Mouse (Mus musculus): ENCODE data around the gene Apbb2. TPM values are rescaled to one million over a fixed set of nuclear protein-coding genes. Genes with fewer than 3 reads are reported as not detected.

Gene Apbb2
- polyA plus RNA-seq, 3 experiments from 2014 or later = 0.42 to 0.80 (median 0.55) TPM

DNA sequence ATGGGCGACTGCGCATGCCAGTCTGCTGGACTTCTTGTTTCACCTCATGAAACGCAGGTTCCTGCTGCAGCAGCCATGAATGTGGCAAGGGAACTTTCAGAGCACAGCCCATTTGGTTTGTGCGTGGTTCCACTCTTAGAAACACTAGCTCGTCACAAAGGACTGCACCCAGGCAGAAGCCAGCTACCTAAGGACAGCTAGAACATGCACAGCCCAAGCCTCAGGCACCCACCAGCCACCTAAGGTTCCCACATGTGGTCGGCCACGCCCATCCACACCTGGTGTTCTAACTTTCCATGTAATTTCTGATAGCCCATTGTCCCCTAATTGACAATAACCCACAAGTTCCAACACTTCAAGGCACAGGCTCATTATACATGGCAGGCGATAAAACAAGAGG is 102.3 kb downstream of the Apbb2 start:
- ATAC-seq = no peak

DNA sequence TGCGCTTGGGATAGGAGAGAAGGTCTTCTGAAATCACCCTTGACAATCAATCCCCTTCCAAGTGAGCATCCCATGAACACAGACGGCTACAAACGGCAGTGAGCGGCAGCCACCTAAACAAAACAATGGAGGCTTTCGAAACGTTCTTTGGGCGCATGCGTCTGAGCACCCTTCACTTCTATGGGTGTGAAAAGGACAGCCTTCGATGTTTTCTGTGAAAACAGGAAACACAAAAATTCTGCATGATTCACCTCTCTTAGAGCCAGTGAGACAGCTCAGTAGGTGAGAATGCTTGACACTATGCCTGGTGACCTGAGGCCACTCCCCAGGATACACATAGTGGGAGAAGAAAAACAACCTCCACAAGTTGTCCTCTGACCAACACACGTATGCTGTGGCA is 103.3 kb downstream of the Apbb2 start:
- no peak for ATAC-seq

DNA sequence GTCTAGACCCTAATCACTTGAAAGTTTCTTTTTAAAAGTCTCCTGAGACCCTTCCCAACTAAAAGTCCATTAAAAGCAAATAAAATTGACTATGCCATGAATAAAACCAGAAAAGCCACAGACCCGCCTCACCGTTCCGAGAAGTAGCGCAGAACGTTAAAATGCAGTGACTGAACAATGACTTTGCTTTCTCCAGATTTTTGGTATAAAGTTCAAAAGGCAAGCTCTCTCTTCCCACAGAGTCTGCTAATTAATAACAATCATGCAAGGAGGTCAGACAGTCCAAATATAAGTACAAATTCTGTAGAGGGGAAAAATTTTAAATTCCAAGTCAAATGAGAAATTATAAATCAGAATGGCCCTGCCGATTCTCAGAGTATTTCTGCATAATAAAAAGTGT is 103.9 kb downstream of the Apbb2 start:
- no peak for ATAC-seq

DNA sequence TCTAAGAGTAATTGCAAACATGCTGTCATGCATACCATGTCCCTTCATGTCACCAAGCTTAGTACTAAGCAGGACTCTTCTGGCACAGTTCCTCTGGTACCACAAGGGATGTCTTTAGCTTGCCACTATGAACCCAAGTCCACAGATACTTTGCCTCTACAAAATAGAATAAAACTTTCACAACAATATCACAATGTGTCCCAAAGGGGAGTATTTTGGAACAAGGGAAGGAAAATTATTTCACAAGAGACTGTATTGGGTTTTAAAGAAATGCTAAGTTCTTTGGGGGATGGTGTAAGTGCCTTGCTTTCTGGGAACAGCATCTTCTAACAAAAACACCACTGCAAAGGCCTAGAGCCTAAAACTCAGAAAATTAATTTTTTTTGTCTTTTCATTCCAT is 105.2 kb downstream of the Apbb2 start:
- ATAC-seq = no peak

DNA sequence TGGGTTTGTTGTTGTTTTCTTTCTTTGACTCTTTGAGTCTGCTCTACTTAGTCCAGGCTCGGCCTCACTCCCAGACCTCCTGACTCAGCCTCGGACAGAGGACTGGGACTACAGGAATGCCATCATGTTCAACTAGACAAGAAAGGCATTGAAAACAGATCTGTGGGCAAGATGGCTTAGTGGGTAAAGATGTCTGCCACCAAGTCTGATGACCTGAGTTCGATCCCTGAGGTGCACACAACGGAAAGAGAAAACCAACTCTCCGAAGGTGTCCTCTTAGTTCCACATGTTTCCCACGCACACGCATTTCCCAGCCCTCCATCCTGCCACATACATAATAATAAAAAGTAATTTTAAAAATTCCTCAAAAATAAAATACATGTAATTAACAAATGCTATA is 106.1 kb downstream of the Apbb2 start:
- no peak for ATAC-seq

DNA sequence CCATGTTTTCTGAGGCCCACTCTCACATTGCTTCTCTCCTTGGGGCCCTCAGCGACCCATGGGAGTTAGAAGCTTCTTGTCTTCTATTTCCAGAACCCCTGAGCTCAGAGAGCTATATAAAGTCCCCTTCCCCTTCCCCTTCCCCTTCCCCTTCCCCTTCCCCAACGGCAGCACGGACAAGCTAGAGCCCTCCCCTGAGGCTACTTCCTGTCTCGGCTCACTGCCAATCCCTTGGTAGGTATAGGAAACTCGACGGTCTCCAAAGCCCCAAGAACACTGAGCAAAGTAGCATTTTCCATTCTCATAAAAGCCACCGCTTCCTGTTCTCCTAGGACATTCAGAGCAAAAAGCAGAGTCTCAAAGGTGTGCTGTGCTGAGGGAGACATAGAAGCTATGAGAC is 107.9 kb downstream of the Apbb2 start:
- no peak for ATAC-seq

DNA sequence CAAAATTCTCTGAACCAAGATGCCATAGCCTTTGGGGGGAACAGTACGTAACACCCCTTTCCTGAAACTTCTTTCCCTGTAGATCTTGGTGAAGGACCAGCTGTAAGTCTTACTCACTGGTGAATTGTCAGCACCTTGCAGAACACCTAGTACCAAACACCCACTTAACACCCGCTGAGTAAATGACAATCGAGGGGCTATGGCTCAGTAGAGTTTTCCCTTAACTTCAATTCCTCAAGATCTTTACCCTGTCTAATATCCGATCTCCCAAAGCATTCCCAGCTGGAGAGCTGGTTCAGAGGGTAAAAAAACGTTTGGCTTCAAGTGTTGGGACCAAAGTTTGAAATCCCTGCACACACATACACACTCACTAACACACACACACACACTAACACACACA is 109.4 kb downstream of the Apbb2 start:
- ATAC-seq = no peak

DNA sequence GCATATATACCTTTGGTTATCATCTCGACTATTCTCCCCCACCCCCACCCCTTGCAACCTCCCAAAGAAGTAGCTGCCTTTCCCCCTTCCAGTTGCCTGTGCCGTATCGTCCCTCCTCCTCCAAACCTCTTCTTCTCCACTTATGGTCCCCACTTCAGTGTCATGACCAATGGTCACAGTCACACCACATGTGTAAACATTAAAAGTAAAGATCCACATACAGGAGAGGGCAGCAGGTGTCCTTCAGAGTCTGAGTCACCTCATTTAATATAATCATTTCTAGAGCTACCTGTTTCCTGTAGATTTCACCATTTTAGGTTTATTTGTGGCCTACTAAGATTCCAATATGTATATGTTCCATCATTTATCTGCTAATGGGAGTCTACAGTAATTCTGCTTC is 113.0 kb downstream of the Apbb2 start:
- no peak for ATAC-seq

DNA sequence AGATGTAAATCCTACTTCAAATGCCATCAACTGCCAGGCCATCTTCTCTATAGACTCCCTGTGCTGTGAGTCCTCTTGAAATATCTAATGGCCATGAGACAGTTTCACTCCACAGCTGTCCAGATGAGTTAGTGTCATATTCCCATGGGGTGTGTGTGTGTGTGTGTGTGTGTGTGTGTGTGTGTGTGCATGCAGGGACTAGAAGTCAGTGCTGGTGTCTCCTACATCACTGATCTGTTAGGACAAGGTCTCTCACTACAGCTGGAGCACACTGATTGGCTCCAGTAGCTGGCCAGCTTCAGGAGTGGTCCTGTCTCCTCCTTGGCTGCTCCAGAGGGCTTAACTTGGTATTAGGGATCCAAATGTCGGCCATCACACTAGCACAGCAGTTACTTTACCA is 113.5 kb downstream of the Apbb2 start:
- no peak for ATAC-seq

DNA sequence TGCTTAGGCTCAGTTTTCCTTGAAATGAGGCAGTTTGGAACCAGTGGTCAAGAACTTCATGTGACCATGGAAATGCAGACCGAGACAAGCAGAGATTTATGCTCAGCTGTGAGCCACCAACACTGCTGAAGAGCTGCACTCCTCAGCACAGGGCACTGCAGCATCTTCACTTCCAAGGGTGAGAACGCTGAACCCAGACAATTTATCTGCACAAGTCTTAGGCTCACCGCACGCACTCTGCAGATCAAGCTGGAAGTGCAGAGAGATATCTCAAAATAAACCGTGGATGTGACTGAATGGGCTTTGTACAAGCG is 114.2 kb downstream of the Apbb2 start:
- no peak for ATAC-seq

DNA sequence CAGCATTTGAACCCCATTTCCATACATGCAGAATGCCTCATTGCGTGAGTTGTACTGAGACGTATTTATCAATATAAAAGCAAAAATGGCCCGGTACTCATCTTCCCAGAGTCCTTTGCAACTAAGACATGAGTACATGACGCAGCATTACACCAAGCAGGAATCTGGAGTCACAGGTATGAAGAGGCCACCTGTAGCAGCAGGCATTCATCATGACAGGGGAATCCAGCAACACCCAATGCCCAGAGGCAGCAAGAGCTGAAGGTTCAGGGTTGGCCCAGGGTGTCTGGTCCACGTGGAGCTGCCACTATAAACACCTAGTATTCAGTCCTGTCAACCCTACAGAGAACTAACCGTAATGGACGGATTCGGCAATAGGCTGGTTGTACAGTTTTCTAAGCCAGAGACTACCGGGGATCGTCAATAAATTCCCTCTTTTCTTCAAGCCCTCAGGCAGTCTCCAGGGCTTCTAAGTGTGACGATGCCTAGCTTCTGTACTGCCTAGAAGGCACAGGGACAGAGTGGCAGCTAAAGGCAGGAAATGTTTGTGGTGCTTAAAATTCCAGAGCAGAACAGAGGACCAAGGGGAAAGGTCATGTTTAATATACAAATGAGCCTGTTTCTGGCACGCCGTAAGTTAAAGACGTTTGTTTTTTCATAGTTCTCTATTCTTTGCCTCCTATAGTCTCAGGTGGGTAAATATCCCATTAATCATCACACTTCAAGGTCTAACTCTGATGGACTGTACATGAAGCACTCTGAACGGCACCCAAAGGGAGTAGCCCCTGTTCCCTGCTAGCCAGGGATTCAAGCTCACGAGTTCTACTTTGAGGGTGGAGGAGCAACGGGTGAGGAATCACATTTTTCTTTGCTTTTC is 114.8 kb downstream of the Apbb2 start:
- no peak for ATAC-seq

DNA sequence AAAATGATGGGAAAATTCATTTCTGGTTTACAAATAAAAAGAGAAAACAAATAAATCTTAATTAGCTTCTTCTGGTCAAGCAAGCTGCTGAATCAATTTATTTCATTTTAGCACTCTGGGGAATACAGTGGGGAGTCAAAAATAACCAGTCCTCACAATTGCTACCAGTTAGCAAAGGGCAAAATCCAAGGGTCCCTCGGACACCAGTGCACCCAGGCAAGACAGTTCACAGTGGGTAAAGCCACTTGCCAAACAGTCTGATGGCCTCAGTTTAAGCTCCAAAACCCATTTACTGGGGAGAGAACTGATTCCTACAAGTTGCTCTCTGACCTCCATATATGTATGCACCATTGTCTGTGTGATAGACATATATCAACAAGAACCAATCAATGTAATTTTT is 115.6 kb downstream of the Apbb2 start:
- no peak for ATAC-seq

DNA sequence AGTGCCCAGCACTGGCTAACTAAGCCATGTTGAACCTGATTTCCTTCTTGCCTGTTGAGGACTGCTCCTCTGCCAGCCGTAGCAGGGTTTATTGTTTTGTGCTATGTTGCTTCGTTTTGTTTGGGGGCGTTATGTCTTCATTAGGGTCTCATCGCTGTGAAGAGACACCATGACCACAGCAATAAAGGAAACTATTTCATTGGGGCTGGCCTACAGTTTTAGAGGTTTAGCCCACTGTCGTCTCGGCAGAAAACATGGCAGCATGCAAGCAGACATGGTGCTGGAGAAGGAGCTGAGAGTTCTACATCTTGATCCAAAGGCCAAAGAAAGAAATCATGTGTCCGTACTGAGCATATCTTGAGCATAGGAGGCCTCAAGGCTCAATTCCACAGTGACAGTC is 119.0 kb downstream of the Apbb2 start:
- no peak for ATAC-seq

DNA sequence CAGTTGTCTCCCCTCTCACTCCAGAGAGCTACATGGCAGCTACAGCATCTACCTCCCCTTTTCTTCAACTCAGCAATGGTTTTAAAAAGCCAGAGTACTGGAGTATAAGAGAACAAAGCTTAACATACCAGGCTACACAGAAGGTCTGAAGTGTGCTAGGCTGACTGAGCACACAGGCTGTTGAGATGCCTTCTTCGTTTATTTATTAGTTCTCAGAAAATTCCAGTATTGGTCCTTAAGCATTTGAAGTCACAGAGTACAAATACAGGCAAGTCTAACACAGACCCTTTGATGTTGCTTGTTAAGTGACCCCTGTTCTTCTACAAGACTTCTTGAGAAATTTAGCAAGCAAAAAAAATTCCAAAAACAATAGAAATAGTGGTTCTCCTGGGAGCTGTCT is 120.4 kb downstream of the Apbb2 start:
- ATAC-seq = no peak

DNA sequence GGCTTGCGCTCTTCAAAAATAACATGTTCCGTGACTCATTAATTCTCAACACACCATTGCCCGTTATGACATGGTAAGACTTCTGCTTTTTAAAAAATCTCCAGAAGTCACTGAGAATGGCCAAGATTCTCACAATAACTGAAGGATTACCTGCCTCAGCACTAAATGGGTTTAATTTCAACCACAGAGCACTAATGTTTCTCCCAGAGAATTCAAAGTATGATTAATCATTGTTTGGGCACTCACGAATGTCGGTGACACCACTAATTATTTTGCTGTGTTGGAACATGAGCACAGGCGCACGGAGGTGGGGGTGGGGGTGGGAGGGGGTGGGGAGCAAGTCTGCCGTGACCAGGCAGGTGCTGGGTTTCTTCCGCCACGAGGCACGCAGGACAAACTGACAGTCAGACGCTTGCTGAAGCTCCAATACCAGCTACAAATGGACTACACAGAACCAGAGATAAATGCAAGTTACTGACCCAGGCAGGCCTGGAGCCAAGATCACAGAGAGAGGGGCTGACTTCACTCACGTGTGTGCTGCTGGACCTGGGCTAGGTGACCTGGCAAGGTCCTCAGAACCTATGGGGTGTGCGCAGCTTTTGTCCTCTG is 121.0 kb downstream of the Apbb2 start:
- ATAC-seq = no peak

DNA sequence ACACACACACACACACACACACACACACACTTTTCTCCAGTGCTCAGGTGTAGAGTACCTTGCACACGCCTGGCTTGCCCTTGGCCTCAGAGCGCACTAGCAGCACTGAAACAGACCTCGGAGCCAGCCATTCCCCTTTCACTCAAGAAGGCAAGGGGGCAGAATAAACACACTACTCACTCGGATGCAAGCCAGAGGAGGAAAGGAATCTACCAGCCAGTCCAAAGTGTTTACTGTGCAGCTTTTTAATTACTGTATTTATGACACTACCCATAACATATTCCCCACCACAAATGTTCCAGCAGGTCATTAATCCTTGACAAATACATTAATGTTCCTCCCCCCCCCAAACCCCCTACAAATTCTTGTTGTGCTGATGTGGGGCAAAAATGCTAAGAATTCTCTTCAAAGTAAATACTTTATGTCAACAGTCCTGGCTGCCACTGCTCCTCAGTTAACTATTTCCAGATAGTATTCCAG is 121.7 kb downstream of the Apbb2 start:
- ATAC-seq = no peak

DNA sequence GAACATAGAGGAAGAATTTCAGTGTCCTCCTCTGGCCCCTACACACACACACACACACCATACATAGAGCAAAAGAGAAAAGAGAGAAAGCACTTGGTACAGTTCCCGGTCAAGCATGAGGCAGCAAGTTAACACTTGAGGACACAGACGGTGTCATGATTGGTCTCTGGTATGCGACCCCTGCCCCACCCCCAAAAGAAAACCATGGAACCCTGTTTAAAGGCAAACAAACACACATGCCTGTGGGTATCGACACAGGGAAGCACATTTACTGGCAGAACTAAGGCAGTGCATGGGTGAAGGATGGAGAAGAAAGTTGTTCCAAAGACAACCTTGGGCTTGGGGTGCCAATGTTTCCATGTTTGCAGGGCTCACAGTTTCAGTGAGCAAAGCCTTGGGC is 123.9 kb downstream of the Apbb2 start:
- no peak for ATAC-seq

DNA sequence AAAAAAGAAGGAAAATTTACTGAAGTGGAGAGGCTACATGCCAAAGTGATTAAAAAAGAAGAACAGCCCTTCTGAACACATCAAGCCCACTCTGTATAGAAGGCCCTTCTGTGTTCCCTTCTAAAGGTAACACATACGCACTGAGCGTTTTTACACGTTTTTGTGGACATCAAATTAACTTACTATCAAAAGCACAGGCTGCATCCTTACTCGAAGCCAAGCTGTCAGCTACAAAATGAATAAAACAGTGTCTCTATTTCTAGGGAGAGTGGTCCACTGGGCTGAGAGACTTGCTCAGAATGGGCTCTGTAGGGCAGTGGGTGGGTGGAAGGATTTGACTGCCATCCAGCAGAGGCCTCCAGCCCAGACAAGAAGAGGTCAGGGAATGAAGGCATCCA is 126.0 kb downstream of the Apbb2 start:
- ATAC-seq = no peak

DNA sequence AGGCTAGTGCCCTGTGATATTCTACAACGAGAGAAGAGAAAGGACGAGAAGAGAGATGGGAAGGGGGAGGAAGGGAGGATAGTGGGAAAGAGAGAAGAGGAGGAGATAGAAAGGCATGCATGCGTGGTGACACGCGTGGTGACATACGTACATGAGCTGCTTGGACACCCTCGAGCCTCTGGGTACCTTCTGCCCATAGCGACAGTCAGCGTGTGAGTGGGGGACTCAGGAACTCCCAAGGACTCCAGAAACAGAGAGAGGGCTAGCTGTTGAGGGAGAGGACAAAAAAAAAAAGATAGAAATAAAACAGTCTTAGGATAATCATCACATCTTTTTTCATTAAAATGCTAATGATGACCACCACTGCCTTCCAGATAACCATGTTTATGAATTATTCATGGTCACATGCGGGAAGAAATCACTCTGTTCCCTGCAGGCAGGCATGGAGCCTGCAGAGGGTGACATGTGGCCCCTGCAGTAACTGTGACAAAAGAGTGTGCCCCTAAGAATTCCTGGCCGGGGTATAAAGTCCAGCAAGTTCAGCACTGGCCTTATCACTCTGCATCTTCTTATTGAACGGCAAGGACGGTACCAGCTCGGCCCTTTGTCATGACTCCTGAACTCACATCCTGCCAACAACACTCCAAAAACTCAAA is 126.5 kb downstream of the Apbb2 start:
- ATAC-seq = no peak

DNA sequence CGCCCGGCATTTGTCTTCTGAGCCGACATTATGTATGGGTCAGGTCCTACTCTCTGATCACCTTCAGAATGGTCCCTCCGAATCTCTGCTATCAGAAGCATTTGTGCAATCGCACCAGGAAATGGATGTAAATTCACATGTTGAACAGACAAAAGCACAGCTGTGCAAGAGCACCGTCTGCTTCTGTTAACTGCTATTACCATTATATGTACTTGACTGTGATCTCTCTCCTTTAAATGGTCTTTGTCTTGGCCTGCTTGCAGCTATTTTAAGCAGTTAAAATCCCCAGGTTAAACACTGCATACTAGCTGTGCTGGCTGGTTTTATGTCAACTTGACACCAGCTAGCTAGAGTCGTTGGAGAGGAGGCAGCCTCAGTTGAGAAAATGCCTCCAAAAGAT is 132.6 kb downstream of the Apbb2 start:
- ATAC-seq = no peak

DNA sequence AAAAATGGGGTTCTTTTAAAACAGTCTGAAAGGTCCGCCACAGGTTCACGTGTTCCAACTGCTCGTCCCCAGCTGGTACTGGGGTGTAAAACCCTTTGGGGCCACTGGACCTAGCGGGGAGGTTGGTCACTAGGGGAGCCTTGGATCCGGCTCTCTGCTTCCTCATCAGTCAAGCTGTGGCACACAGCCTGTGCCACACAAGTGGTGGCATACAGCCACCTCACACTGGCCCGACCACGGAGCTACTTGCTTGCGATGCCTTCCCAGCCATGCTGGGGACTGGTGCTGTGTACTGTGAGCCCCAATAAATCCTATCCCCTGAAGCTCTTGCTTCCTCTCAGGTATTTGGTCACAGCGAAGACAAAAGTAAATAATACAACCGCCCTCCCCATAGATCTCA is 142.3 kb downstream of the Apbb2 start:
- no peak for ATAC-seq

DNA sequence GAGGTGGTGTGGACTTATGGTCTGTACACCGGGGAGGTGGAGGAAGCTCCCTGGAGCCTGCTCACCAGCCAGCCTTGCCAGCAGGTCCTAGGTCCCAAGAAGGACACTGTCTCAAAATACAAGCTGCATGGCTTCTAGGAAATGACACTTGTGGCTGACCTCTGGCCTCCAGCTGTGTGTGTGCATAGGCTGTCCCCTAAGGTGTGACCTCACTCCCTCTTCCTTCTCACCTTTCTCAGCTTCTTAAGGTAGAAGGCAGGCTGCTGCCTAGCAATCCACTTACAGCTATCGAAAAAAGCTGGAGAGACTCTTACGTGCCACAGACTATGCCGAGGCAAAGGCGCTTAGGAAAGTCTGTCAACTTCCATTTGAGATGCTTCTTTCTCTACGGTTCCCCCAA is 142.8 kb downstream of the Apbb2 start:
- ATAC-seq = no peak

DNA sequence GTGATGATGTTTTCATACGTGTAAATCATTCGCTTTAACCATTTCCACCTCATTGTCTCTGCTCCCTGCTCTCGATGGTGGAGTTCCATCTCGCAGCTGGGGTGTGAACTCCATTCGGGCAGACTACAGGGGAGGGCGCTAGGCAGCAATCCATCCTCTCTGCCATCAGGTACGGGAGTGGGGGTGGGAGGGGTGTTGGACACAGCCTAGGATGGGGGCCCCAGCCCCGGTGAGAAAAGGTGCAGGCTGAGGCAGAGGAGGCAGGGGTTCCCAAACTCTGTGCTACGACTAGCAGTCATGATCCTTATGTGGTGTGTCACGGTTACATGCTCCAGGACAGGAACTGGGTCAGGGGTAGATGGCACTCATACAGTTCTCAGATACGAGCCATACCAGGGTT is 144.4 kb downstream of the Apbb2 start:
- ATAC-seq = no peak

DNA sequence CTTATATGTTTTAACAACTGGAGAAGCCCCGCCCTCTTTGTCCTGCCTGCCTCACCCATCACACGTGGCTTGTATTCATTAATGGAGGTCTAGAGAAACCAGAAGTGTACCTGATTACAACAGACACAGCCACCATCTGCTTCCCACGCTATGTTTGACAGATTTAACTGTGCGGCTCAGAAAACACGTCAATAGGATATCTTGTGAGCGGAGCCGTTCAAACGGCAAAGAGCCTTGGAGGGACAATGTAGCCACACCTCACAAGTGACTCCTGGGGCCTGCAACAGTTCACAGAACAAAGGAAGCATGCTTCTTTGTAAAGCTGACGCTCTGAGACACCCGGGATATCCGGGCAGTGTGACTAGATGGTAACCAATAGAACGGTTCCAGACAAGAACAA is 145.0 kb downstream of the Apbb2 start:
- no peak for ATAC-seq
